Mouse (Mus musculus): ENCODE data around the gene Sik2. TPM values are rescaled to one million over a fixed set of nuclear protein-coding genes. Genes with fewer than 3 reads are reported as not detected.

Gene Sik2
- polyA plus RNA-seq, 1 experiment from 2014 or later = 10.8 TPM

GRCm38 (mm10) chr9:50911861-50912515 is 96.9 kb downstream of the Sik2 start:
- WGBS (ENCODE audit: insufficient replicate concordance) = 88% methylated on average over 7 of the region's 7 CpGs
- Histone ChIP-seq H3K27ac (ENCODE audit: low read length) (no peak overlapping the region), H3K36me3 (ENCODE audit: control insufficient read depth, insufficient read depth) (peaks cover 16% of the 10 kb centered on the region), H3K4me3 (ENCODE audit: low read depth, low read length) (no peak overlapping the region), H3K9ac (ENCODE audit: low read depth, low read length) (no peak overlapping the region), H3K4me1 (ENCODE audit: control insufficient read depth, low read depth, low read length) (no peaks in the 10 kb centered on the region), H3K9me3 (replicated peaks; ENCODE audit: control insufficient read depth, low read length) (no peaks in the 10 kb centered on the region), H3K4me2 (ENCODE audit: low read depth, low read length) (no peak overlapping the region), H3K27me3 (ENCODE audit: control insufficient read depth, insufficient read depth, low read depth, low read length) (no peaks in the 10 kb centered on the region)
- ATAC-seq (ENCODE audit: low read depth) = no peak

GRCm38 (mm10) chr9:50905321-50905720 is 103.6 kb downstream of the Sik2 start:
- H3K9me3 ChIP-seq (replicated peaks; ENCODE audit: control insufficient read depth, low read length) = no peaks in the 10 kb centered on the region
- no peaks in the 10 kb centered on the region for H3K27me3 ChIP-seq (ENCODE audit: control insufficient read depth, insufficient read depth, low read depth, low read length)
- peaks cover 11% of the 10 kb centered on the region for H3K36me3 ChIP-seq (ENCODE audit: control insufficient read depth, insufficient read depth)
- WGBS (ENCODE audit: insufficient replicate concordance) = 58% methylated on average over 3 of the region's 3 CpGs
- H3K4me2 ChIP-seq (ENCODE audit: low read depth, low read length) = no peak overlapping the region
- no peak for ATAC-seq (ENCODE audit: low read depth)
- H3K4me1 ChIP-seq (ENCODE audit: control insufficient read depth, low read depth, low read length) = peaks cover 5% of the 10 kb centered on the region
- H3K27ac ChIP-seq (ENCODE audit: low read length) = no peak overlapping the region
- H3K4me3 ChIP-seq (ENCODE audit: low read depth, low read length) = no peak overlapping the region
- H3K9ac ChIP-seq (ENCODE audit: low read depth, low read length) = no peak overlapping the region

GRCm38 (mm10) chr9:50904196-50904847 is 104.6 kb downstream of the Sik2 start:
- no peak overlapping the region for H3K27ac ChIP-seq (ENCODE audit: low read length)
- H3K27me3 ChIP-seq (ENCODE audit: control insufficient read depth, insufficient read depth, low read depth, low read length) = no peaks in the 10 kb centered on the region
- no peak overlapping the region for H3K9ac ChIP-seq (ENCODE audit: low read depth, low read length)
- peaks cover 11% of the 10 kb centered on the region for H3K36me3 ChIP-seq (ENCODE audit: control insufficient read depth, insufficient read depth)
- no peak for ATAC-seq (ENCODE audit: low read depth)
- no peaks in the 10 kb centered on the region for H3K9me3 ChIP-seq (replicated peaks; ENCODE audit: control insufficient read depth, low read length)
- peaks cover 5% of the 10 kb centered on the region for H3K4me1 ChIP-seq (ENCODE audit: control insufficient read depth, low read depth, low read length)
- 71% methylated on average over 6 of the region's 6 CpGs for WGBS (ENCODE audit: insufficient replicate concordance)
- no peak overlapping the region for H3K4me2 ChIP-seq (ENCODE audit: low read depth, low read length)
- H3K4me3 ChIP-seq (ENCODE audit: low read depth, low read length) = no peak overlapping the region

- no peak overlapping the region for H3K27ac ChIP-seq (ENCODE audit: low read length)
- ATAC-seq (ENCODE audit: low read depth) = no peak
- H3K4me1 ChIP-seq (ENCODE audit: control insufficient read depth, low read depth, low read length) = peaks cover 5% of the 10 kb centered on the region
- H3K9ac ChIP-seq (ENCODE audit: low read depth, low read length) = no peak overlapping the region
- no peaks in the 10 kb centered on the region for H3K27me3 ChIP-seq (ENCODE audit: control insufficient read depth, insufficient read depth, low read depth, low read length)
- H3K9me3 ChIP-seq (replicated peaks; ENCODE audit: control insufficient read depth, low read length) = no peaks in the 10 kb centered on the region
- peaks cover 35% of the 10 kb centered on the region for H3K36me3 ChIP-seq (ENCODE audit: control insufficient read depth, insufficient read depth)
- 75% methylated on average over 7 of the region's 7 CpGs for WGBS (ENCODE audit: insufficient replicate concordance)
- H3K4me3 ChIP-seq (ENCODE audit: low read depth, low read length) = no peak overlapping the region
- no peak overlapping the region for H3K4me2 ChIP-seq (ENCODE audit: low read depth, low read length)
Observed at GRCm38 (mm10) chr9:50900026-50900920, 108.6 kb downstream of the Sik2 start.

- Histone ChIP-seq H3K27me3 (ENCODE audit: control insufficient read depth, insufficient read depth, low read depth, low read length) (no peaks in the 10 kb centered on the region), H3K9ac (ENCODE audit: low read depth, low read length) (no peak overlapping the region), H3K36me3 (ENCODE audit: control insufficient read depth, insufficient read depth) (peaks cover 52% of the 10 kb centered on the region), H3K4me1 (ENCODE audit: control insufficient read depth, low read depth, low read length) (no peaks in the 10 kb centered on the region), H3K27ac (ENCODE audit: low read length) (no peak overlapping the region), H3K4me3 (ENCODE audit: low read depth, low read length) (no peak overlapping the region), H3K9me3 (replicated peaks; ENCODE audit: control insufficient read depth, low read length) (no peaks in the 10 kb centered on the region), H3K4me2 (ENCODE audit: low read depth, low read length) (no peak overlapping the region)
- whole genome bisulfite sequencing (ENCODE audit: insufficient replicate concordance) = 85% methylated on average over 4 of the region's 4 CpGs
- ATAC-seq (ENCODE audit: low read depth) = no peak
Observed at GRCm38 (mm10) chr9:50893665-50894064, 115.2 kb downstream of the Sik2 start.

GRCm38 (mm10) chr9:50890494-50891090 is 118.3 kb downstream of the Sik2 start:
- Histone ChIP-seq H3K4me1 (ENCODE audit: control insufficient read depth, low read depth, low read length) (no peaks in the 10 kb centered on the region), H3K36me3 (ENCODE audit: control insufficient read depth, insufficient read depth) (peaks cover 28% of the 10 kb centered on the region), H3K4me2 (ENCODE audit: low read depth, low read length) (no peak overlapping the region), H3K9me3 (replicated peaks; ENCODE audit: control insufficient read depth, low read length) (no peaks in the 10 kb centered on the region), H3K4me3 (ENCODE audit: low read depth, low read length) (no peak overlapping the region), H3K27ac (ENCODE audit: low read length) (no peak overlapping the region), H3K9ac (ENCODE audit: low read depth, low read length) (no peak overlapping the region), H3K27me3 (ENCODE audit: control insufficient read depth, insufficient read depth, low read depth, low read length) (no peaks in the 10 kb centered on the region)
- ATAC-seq (ENCODE audit: low read depth) = no peak
- 73% methylated on average over 3 of the region's 3 CpGs for WGBS (ENCODE audit: insufficient replicate concordance)

GRCm38 (mm10) chr9:50889964-50890363 is 118.9 kb downstream of the Sik2 start:
- Histone ChIP-seq H3K36me3 (ENCODE audit: control insufficient read depth, insufficient read depth) (peaks cover 22% of the 10 kb centered on the region), H3K4me1 (ENCODE audit: control insufficient read depth, low read depth, low read length) (no peaks in the 10 kb centered on the region), H3K27ac (ENCODE audit: low read length) (no peak overlapping the region), H3K4me2 (ENCODE audit: low read depth, low read length) (no peak overlapping the region), H3K9ac (ENCODE audit: low read depth, low read length) (no peak overlapping the region), H3K4me3 (ENCODE audit: low read depth, low read length) (no peak overlapping the region), H3K27me3 (ENCODE audit: control insufficient read depth, insufficient read depth, low read depth, low read length) (no peaks in the 10 kb centered on the region), H3K9me3 (replicated peaks; ENCODE audit: control insufficient read depth, low read length) (no peaks in the 10 kb centered on the region)
- ATAC-seq (ENCODE audit: low read depth) = no peak
- 78% methylated on average over 4 of the region's 4 CpGs for WGBS (ENCODE audit: insufficient replicate concordance)

- H3K9me3 ChIP-seq (replicated peaks; ENCODE audit: control insufficient read depth, low read length) = no peaks in the 10 kb centered on the region
- WGBS (ENCODE audit: insufficient replicate concordance) = 68% methylated on average over 6 of the region's 6 CpGs
- peaks cover 14% of the 10 kb centered on the region for H3K36me3 ChIP-seq (ENCODE audit: control insufficient read depth, insufficient read depth)
- no peak overlapping the region for H3K4me3 ChIP-seq (ENCODE audit: low read depth, low read length)
- no peaks in the 10 kb centered on the region for H3K4me1 ChIP-seq (ENCODE audit: control insufficient read depth, low read depth, low read length)
- no peak overlapping the region for H3K4me2 ChIP-seq (ENCODE audit: low read depth, low read length)
- no peak overlapping the region for H3K27ac ChIP-seq (ENCODE audit: low read length)
- H3K27me3 ChIP-seq (ENCODE audit: control insufficient read depth, insufficient read depth, low read depth, low read length) = no peaks in the 10 kb centered on the region
- no peak overlapping the region for H3K9ac ChIP-seq (ENCODE audit: low read depth, low read length)
- ATAC-seq (ENCODE audit: low read depth) = no peak
Observed at GRCm38 (mm10) chr9:50889211-50889610, 119.7 kb downstream of the Sik2 start.

All from liver, embryonic 16.5 days (tissue).